Mouse (Mus musculus): ENCODE measurements around the gene Lrguk. TPM values are rescaled to one million over a fixed set of nuclear protein-coding genes. Genes with fewer than 3 reads are reported as not detected.

Gene Lrguk
- polyA plus RNA-seq, 1 experiment, result 0.43 TPM

DNA sequence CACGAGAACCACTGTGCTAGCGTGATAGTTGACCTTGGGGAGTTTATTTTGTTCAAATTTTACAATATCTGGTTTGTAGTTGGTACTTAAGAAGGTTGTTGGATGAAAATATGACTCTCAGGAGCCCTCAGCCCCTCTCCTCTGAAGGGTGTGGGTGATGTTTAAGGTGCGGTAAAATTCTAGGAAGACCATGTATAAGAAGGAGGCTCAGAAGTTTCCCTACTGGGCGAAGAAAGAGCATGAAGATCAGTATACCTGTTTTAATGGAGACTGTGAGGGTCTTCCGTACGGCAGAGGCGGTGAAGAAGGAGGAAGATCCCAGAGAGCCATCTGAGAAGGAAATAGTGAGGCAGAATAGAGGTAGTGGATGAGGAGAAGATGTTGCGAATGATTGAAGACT, 38.0 kb downstream of the Lrguk start:
- WGBS, result 97% methylated on average over 8 of the region's 8 CpGs
- TF ChIP-seq POLR2A (IDR thresholded peaks at IDR 0.05; ENCODE audit: borderline replicate concordance, insufficient read depth, low read length), result no peak
- Histone ChIP-seq H3K27ac (ENCODE audit: insufficient read depth, low read length) (no peak overlapping the region), H3K27me3 (ENCODE audit: control insufficient read depth, insufficient read depth, low read length) (no peaks in the 10 kb centered on the region), H3K4me3 (replicated peaks; ENCODE audit: insufficient read depth, low read depth, low read length) (no peak overlapping the region), H3K4me1 (ENCODE audit: control insufficient read depth, insufficient read depth, low read length) (no peaks in the 10 kb centered on the region)
- DNase-seq, result no peak

GRCm38 (mm10) chr6:34071936-34072335, 42.7 kb downstream of the Lrguk start:
- Histone ChIP-seq H3K27ac (ENCODE audit: insufficient read depth, low read length) (no peak overlapping the region), H3K27me3 (ENCODE audit: control insufficient read depth, insufficient read depth, low read length) (no peaks in the 10 kb centered on the region), H3K4me1 (ENCODE audit: control insufficient read depth, insufficient read depth, low read length) (no peaks in the 10 kb centered on the region), H3K4me3 (replicated peaks; ENCODE audit: insufficient read depth, low read depth, low read length) (no peak overlapping the region)
- no peak for TF ChIP-seq POLR2A (IDR thresholded peaks at IDR 0.05; ENCODE audit: borderline replicate concordance, insufficient read depth, low read length)
- no peak for TF ChIP-seq CTCF (IDR thresholded peaks at IDR 0.05; ENCODE audit: borderline replicate concordance, insufficient read depth, low read depth, low read length)
- no peak for DNase-seq
- 68% methylated on average over 5 of the region's 5 CpGs for WGBS

- DNase-seq, result no peak
- Histone ChIP-seq H3K4me3 (replicated peaks; ENCODE audit: insufficient read depth, low read depth, low read length) (no peak overlapping the region), H3K4me1 (ENCODE audit: control insufficient read depth, insufficient read depth, low read length) (no peaks in the 10 kb centered on the region), H3K27ac (ENCODE audit: insufficient read depth, low read length) (no peak overlapping the region), H3K27me3 (ENCODE audit: control insufficient read depth, insufficient read depth, low read length) (no peaks in the 10 kb centered on the region)
- WGBS, result 89% methylated on average over 3 of the region's 3 CpGs
- no peak for TF ChIP-seq CTCF (IDR thresholded peaks at IDR 0.05; ENCODE audit: borderline replicate concordance, insufficient read depth, low read depth, low read length)
- no peak for TF ChIP-seq POLR2A (IDR thresholded peaks at IDR 0.05; ENCODE audit: borderline replicate concordance, insufficient read depth, low read length)
Observed at GRCm38 (mm10) chr6:34073931-34074442, 44.7 kb downstream of the Lrguk start.

DNA sequence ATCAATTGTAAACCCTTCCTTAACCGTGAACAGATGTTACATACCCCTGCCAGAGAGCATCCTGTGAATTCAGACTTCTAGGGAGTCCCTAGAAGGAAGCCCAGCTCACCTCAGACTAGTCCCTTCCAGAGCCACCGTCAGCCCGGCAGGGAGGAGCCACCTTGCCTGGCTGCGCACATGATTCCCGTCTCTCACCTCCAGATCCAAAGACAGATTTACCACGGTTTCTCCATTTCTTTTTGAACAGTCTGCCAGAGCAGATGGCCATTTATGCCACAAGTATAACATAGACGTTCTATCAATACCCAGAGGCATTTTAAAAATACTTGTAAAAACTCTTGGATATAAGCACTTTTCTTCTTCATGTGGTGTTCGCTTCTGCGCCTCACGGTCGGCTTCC, 46.3 kb downstream of the Lrguk start:
- Histone ChIP-seq H3K27ac (ENCODE audit: insufficient read depth, low read length) (no peak overlapping the region), H3K4me3 (replicated peaks; ENCODE audit: insufficient read depth, low read depth, low read length) (no peak overlapping the region), H3K4me1 (ENCODE audit: control insufficient read depth, insufficient read depth, low read length) (no peaks in the 10 kb centered on the region), H3K27me3 (ENCODE audit: control insufficient read depth, insufficient read depth, low read length) (no peaks in the 10 kb centered on the region; the same call in 1 of the 2 replicates)
- TF ChIP-seq POLR2A (IDR thresholded peaks at IDR 0.05; ENCODE audit: borderline replicate concordance, insufficient read depth, low read length), result no peak
- TF ChIP-seq CTCF (IDR thresholded peaks at IDR 0.05; ENCODE audit: borderline replicate concordance, insufficient read depth, low read depth, low read length), result no peak
- DNase-seq, result no peak
- 60% methylated on average over 11 of the region's 11 CpGs for WGBS

GRCm38 (mm10) chr6:34083471-34083870, 54.2 kb downstream of the Lrguk start:
- Histone ChIP-seq H3K27ac (ENCODE audit: insufficient read depth, low read length) (no peak overlapping the region), H3K4me3 (replicated peaks; ENCODE audit: insufficient read depth, low read depth, low read length) (no peak overlapping the region), H3K4me1 (ENCODE audit: control insufficient read depth, insufficient read depth, low read length) (no peaks in the 10 kb centered on the region), H3K27me3 (ENCODE audit: control insufficient read depth, insufficient read depth, low read length) (no peaks in the 10 kb centered on the region; the same call in 1 of the 2 replicates)
- no peak for TF ChIP-seq CTCF (IDR thresholded peaks at IDR 0.05; ENCODE audit: borderline replicate concordance, insufficient read depth, low read depth, low read length)
- no peak for TF ChIP-seq POLR2A (IDR thresholded peaks at IDR 0.05; ENCODE audit: borderline replicate concordance, insufficient read depth, low read length)
- WGBS, result 84% methylated on average over 5 of the region's 5 CpGs
- DNase-seq, result no peak

DNA sequence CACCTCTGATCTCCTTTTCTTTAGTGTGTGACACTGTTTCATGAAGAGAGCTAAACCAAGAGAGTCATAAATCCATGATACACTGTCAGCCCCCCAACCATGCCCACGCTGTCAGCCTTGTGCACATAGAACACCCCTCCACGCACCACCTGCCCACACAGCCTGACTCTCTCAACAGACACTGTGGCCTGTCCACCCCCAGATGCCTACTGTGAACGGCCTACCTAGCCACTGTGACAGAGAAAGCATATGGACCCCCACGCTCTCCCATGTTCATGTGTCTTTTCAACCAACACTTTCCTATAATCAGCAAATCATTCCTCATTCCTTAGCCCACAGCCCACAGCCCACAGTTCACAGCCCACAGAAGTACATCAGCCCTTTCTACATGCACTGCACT, 58.5 kb downstream of the Lrguk start:
- TF ChIP-seq POLR2A (IDR thresholded peaks at IDR 0.05; ENCODE audit: borderline replicate concordance, insufficient read depth, low read length) (no peak), CTCF (IDR thresholded peaks at IDR 0.05; ENCODE audit: borderline replicate concordance, insufficient read depth, low read depth, low read length) (no peak)
- Histone ChIP-seq H3K4me3 (replicated peaks; ENCODE audit: insufficient read depth, low read depth, low read length) (no peak overlapping the region), H3K4me1 (ENCODE audit: control insufficient read depth, insufficient read depth, low read length) (no peaks in the 10 kb centered on the region), H3K27ac (ENCODE audit: insufficient read depth, low read length) (no peak overlapping the region), H3K27me3 (ENCODE audit: control insufficient read depth, insufficient read depth, low read length) (no peaks in the 10 kb centered on the region)
- no peak for DNase-seq
- 91% methylated on average over 4 of the region's 4 CpGs for WGBS

DNA sequence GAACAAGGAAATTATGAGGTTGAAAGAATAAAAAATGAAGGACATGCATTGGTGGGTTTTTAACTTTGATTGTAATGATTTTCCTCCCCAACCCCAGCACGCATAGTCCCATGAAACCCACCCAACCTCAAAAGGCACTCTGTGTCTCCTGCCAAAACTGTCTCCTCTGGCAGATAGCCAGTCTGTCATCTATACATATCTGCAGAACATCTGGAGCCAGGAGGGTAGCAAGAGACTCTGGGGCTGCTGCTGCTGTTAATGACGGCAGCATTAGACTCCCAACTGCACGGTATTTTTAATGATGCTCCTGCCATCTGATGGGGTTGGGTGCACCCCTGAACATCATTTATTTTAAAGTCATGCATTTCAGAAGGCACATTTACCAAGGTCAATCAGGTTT, 59.7 kb downstream of the Lrguk start:
- no peak for DNase-seq
- no peaks in the 10 kb centered on the region for H3K27me3 ChIP-seq (ENCODE audit: control insufficient read depth, insufficient read depth, low read length)
- WGBS, result 74% methylated on average over 3 of the region's 3 CpGs
- no peaks in the 10 kb centered on the region for H3K4me1 ChIP-seq (ENCODE audit: control insufficient read depth, insufficient read depth, low read length)
- no peak for TF ChIP-seq POLR2A (IDR thresholded peaks at IDR 0.05; ENCODE audit: borderline replicate concordance, insufficient read depth, low read length)
- TF ChIP-seq CTCF (IDR thresholded peaks at IDR 0.05; ENCODE audit: borderline replicate concordance, insufficient read depth, low read depth, low read length), result no peak
- H3K27ac ChIP-seq (ENCODE audit: insufficient read depth, low read length), result no peak overlapping the region
- no peak overlapping the region for H3K4me3 ChIP-seq (replicated peaks; ENCODE audit: insufficient read depth, low read depth, low read length)

DNA sequence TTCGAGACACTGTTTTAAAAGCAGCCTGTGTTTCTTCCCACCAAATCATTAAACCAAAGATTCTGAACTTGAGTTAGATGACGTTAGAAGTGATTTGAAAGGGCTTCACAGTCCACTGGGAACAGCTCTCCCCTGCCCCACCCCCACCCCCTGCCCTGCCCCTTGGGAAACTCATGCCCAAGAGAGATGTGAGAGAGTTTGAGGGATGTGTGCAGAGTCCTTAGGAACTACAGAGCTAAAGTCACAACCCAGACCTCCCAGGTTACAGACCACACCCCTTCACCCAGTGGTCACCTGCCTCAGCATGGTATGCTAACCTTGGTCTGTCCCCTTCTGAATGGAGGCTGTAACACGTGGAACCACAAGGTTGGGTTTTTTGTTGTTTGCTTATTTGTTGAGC, 62.3 kb downstream of the Lrguk start:
- 63% methylated on average over 3 of the region's 3 CpGs for WGBS
- no peak for TF ChIP-seq CTCF (IDR thresholded peaks at IDR 0.05; ENCODE audit: borderline replicate concordance, insufficient read depth, low read depth, low read length)
- no peak for TF ChIP-seq POLR2A (IDR thresholded peaks at IDR 0.05; ENCODE audit: borderline replicate concordance, insufficient read depth, low read length)
- H3K27me3 ChIP-seq (ENCODE audit: control insufficient read depth, insufficient read depth, low read length), result no peaks in the 10 kb centered on the region

More for the DNA sequence above, 62.3 kb downstream of the Lrguk start:
- Histone ChIP-seq H3K4me3 (replicated peaks; ENCODE audit: insufficient read depth, low read depth, low read length) (no peak overlapping the region), H3K27ac (ENCODE audit: insufficient read depth, low read length) (no peak overlapping the region), H3K4me1 (ENCODE audit: control insufficient read depth, insufficient read depth, low read length) (no peaks in the 10 kb centered on the region)
- DNase-seq, result no peak
